Mouse (Mus musculus): Measurements from ENCODE around the gene Kctd13.

- TF ChIP-seq POLR2A (IDR thresholded peaks at IDR 0.05; ENCODE audit: insufficient read depth, low read depth, low read length) (0 out of 2 replicates have a peak, but pooled peaks have one; percentile 17), CTCF (IDR thresholded peaks at IDR 0.05; ENCODE audit: insufficient read depth, low read depth, low read length) (peak; percentile 84)
These were observed 47.5 kb downstream of the Kctd13 start, which contains the start of gene Cdiptos for GRCm38 (mm10) chr7:126975950-126976866.
